Mouse (Mus musculus) heart, postnatal 25 days (tissue): ENCODE results near the gene Ipo7. TPM values are rescaled to one million over a fixed set of nuclear protein-coding genes. Genes with fewer than 3 reads are reported as not detected.

Experiments
- DNase-seq: peaks from one replicate; pipeline ENCODE4 v3.0.0; 2022; ENCODE audit warnings: low spot score
- intact Hi-C: fragments of 180-260 bp; cut with DNase I; formaldehyde crosslinking; loops from one replicate; pipeline ENCODE4 v1.15.1; 2025
- total RNA-seq, 2 experiments: library from RNA; stranded (reverse); gene quantifications; 2 replicates each; pipeline ENCODE4 v1.2.3; 2021

Ipo7 gene
- total RNA-seq, 2 experiments from 2014 or later: 98.6 to 101 TPM

GRCm38 (mm10) chr7:110091670-110092069 lies 73.6 kb downstream of the Ipo7 start:
- no peak for DNase-seq
- intact Hi-C loops: no loop called here

- DNase-seq: no peak
- intact Hi-C loops: loop anchor here (1.0 kb wide), 1 partner anchor 68 kb away; no protein-coding TSS in a partner anchor
Observed at GRCm38 (mm10) chr7:110096332-110096731, 78.3 kb downstream of the Ipo7 start.

- no peak for DNase-seq
Observed at GRCm38 (mm10) chr7:110097106-110097793, 79.2 kb downstream of the Ipo7 start.

GRCm38 (mm10) chr7:110100854-110101253 lies 82.8 kb downstream of the Ipo7 start:
- intact Hi-C loops: no loop called here
- DNase-seq: no peak

More at GRCm38 (mm10) chr7:110097106-110097793, 79.2 kb downstream of the Ipo7 start:
- intact Hi-C loops: no loop called here

GRCm38 (mm10) chr7:110101266-110101665 lies 83.2 kb downstream of the Ipo7 start:
- no peak for DNase-seq
- intact Hi-C loops: no loop called here

- no peak for DNase-seq
- intact Hi-C loops: no loop called here
Observed at GRCm38 (mm10) chr7:110105041-110105440, 87.0 kb downstream of the Ipo7 start.

Other genes with a start within 250 kb of the Ipo7 start
- under 1 TPM; 0.39 to 0.45 TPM for gene Nrip3, start 236.2 kb upstream of the Ipo7 start, total RNA-seq
- gene Scube2, start 152.6 kb upstream of the Ipo7 start, total RNA-seq: 10 to 100 TPM; 22.6 to 24.0 TPM
- 100 to 1,000 TPM; 144 to 148 TPM for gene Dennd5a, start 57.8 kb upstream of the Ipo7 start, total RNA-seq
- gene Tmem41b, start 31.3 kb upstream of the Ipo7 start, total RNA-seq: 10 to 100 TPM; 45.8 to 56.8 TPM
- gene Zfp143, start 42.9 kb downstream of the Ipo7 start, total RNA-seq: 1 to 10 TPM; 8.9 to 10.0 TPM
- gene Wee1, start 103.8 kb downstream of the Ipo7 start, total RNA-seq: 10 to 100 TPM in 1 of 2 experiments, 1 to 10 TPM in 1; 6.4 to 11.0 TPM
- 10 to 100 TPM; 12.7 to 14.3 TPM for gene Swap70, start 203.4 kb downstream of the Ipo7 start, total RNA-seq